Mouse (Mus musculus): Measurements from ENCODE around the gene Rccd1. TPM values are rescaled to one million over a fixed set of nuclear protein-coding genes. Genes with fewer than 3 reads are reported as not detected.

Gene Rccd1
- total and polyA plus RNA-seq, 2 experiments from 2014 or later: 3.1 to 7.6 TPM

- WGBS: 88% methylated on average over 3 of the region's 3 CpGs
- Histone ChIP-seq H3K9ac (replicated peaks; ENCODE audit: low read depth, low read length) (no peak overlapping the region), H3K4me3 (ENCODE audit: low read depth, low read length) (no peak overlapping the region), H3K4me2 (ENCODE audit: low read depth, low read length) (no peak overlapping the region), H3K36me3 (replicated peaks; ENCODE audit: control insufficient read depth, insufficient read depth, low read length) (peaks cover 80% of the 10 kb centered on the region), H3K4me1 (ENCODE audit: control insufficient read depth, insufficient read depth) (no peaks in the 10 kb centered on the region), H3K9me3 (replicated peaks; ENCODE audit: control insufficient read depth, low read length) (no peaks in the 10 kb centered on the region), H3K27ac (ENCODE audit: low read depth) (no peak overlapping the region), H3K27me3 (ENCODE audit: control insufficient read depth, insufficient read depth, low read length) (no peaks in the 10 kb centered on the region)
- DNase-seq (ENCODE audit: low spot score) (no peak), ATAC-seq (ENCODE audit: insufficient read depth, low read depth) (no peak)
- TF ChIP-seq CTCF (IDR thresholded peaks at IDR 0.05; ENCODE audit: low read depth) (no peak), EP300 (IDR thresholded peaks at IDR 0.05; ENCODE audit: low read depth) (no peak)
Observed at GRCm38 (mm10) chr7:80281646-80282045, 42.6 kb downstream of the Rccd1 start.

GRCm38 (mm10) chr7:80280998-80281397, 43.3 kb downstream of the Rccd1 start:
- TF ChIP-seq EP300 (IDR thresholded peaks at IDR 0.05; ENCODE audit: low read depth) (no peak), CTCF (IDR thresholded peaks at IDR 0.05; ENCODE audit: low read depth) (no peak)
- H3K9ac ChIP-seq (replicated peaks; ENCODE audit: low read depth, low read length): no peak overlapping the region
- DNase-seq (ENCODE audit: low spot score) (no peak), ATAC-seq (ENCODE audit: insufficient read depth, low read depth) (no peak)
- H3K4me1 ChIP-seq (ENCODE audit: control insufficient read depth, insufficient read depth): no peaks in the 10 kb centered on the region
- H3K36me3 ChIP-seq (replicated peaks; ENCODE audit: control insufficient read depth, insufficient read depth, low read length): peaks cover 80% of the 10 kb centered on the region
- H3K9me3 ChIP-seq (replicated peaks; ENCODE audit: control insufficient read depth, low read length): no peaks in the 10 kb centered on the region
- H3K27me3 ChIP-seq (ENCODE audit: control insufficient read depth, insufficient read depth, low read length): no peaks in the 10 kb centered on the region
- H3K4me3 ChIP-seq (ENCODE audit: low read depth, low read length): no peak overlapping the region
- no peak overlapping the region for H3K4me2 ChIP-seq (ENCODE audit: low read depth, low read length)
- WGBS: 89% methylated on average over 2 of the region's 2 CpGs
- no peak overlapping the region for H3K27ac ChIP-seq (ENCODE audit: low read depth)

GRCm38 (mm10) chr7:80280032-80280431, 44.2 kb downstream of the Rccd1 start:
- no peak for TF ChIP-seq EP300 (IDR thresholded peaks at IDR 0.05; ENCODE audit: low read depth)
- TF ChIP-seq CTCF (IDR thresholded peaks at IDR 0.05; ENCODE audit: low read depth): no peak
- Histone ChIP-seq H3K9ac (replicated peaks; ENCODE audit: low read depth, low read length) (no peak overlapping the region), H3K9me3 (replicated peaks; ENCODE audit: control insufficient read depth, low read length) (peaks cover 3% of the 10 kb centered on the region; the same call in 1 of the 2 replicates), H3K27me3 (ENCODE audit: control insufficient read depth, insufficient read depth, low read length) (no peaks in the 10 kb centered on the region), H3K27ac (ENCODE audit: low read depth) (no peak overlapping the region), H3K36me3 (replicated peaks; ENCODE audit: control insufficient read depth, insufficient read depth, low read length) (peaks cover 78% of the 10 kb centered on the region), H3K4me1 (ENCODE audit: control insufficient read depth, insufficient read depth) (no peaks in the 10 kb centered on the region), H3K4me3 (ENCODE audit: low read depth, low read length) (no peak overlapping the region), H3K4me2 (ENCODE audit: low read depth, low read length) (no peak overlapping the region)
- ATAC-seq (ENCODE audit: insufficient read depth, low read depth): no peak
- 85% methylated on average over 10 of the region's 10 CpGs for WGBS
- DNase-seq (ENCODE audit: low spot score): no peak

GRCm38 (mm10) chr7:80276374-80276773, 47.9 kb downstream of the Rccd1 start:
- H3K36me3 ChIP-seq (replicated peaks; ENCODE audit: control insufficient read depth, insufficient read depth, low read length): peaks cover 68% of the 10 kb centered on the region
- H3K9ac ChIP-seq (replicated peaks; ENCODE audit: low read depth, low read length): no peak overlapping the region
- TF ChIP-seq EP300 (IDR thresholded peaks at IDR 0.05; ENCODE audit: low read depth): no peak
- TF ChIP-seq CTCF (IDR thresholded peaks at IDR 0.05; ENCODE audit: low read depth): no peak
- 90% methylated on average over 4 of the region's 4 CpGs for WGBS
- no peak overlapping the region for H3K4me2 ChIP-seq (ENCODE audit: low read depth, low read length)
- no peak overlapping the region for H3K4me3 ChIP-seq (ENCODE audit: low read depth, low read length)
- H3K27ac ChIP-seq (ENCODE audit: low read depth): no peak overlapping the region
- no peaks in the 10 kb centered on the region for H3K27me3 ChIP-seq (ENCODE audit: control insufficient read depth, insufficient read depth, low read length)
- peaks cover 11% of the 10 kb centered on the region; the same call in 1 of the 2 replicates for H3K9me3 ChIP-seq (replicated peaks; ENCODE audit: control insufficient read depth, low read length)
- no peak for ATAC-seq (ENCODE audit: insufficient read depth, low read depth)
- no peak for DNase-seq (ENCODE audit: low spot score)
- peaks cover 2% of the 10 kb centered on the region; the same call in 1 of the 2 replicates for H3K4me1 ChIP-seq (ENCODE audit: control insufficient read depth, insufficient read depth)

- no peak for TF ChIP-seq EP300 (IDR thresholded peaks at IDR 0.05; ENCODE audit: low read depth)
- no peak for TF ChIP-seq CTCF (IDR thresholded peaks at IDR 0.05; ENCODE audit: low read depth)
- ATAC-seq (ENCODE audit: insufficient read depth, low read depth) (no peak), DNase-seq (ENCODE audit: low spot score) (no peak)
- Histone ChIP-seq H3K4me2 (ENCODE audit: low read depth, low read length) (no peak overlapping the region), H3K9ac (replicated peaks; ENCODE audit: low read depth, low read length) (no peak overlapping the region), H3K36me3 (replicated peaks; ENCODE audit: control insufficient read depth, insufficient read depth, low read length) (peaks cover 49% of the 10 kb centered on the region), H3K4me1 (ENCODE audit: control insufficient read depth, insufficient read depth) (peaks cover 21% of the 10 kb centered on the region), H3K27me3 (ENCODE audit: control insufficient read depth, insufficient read depth, low read length) (no peaks in the 10 kb centered on the region), H3K4me3 (ENCODE audit: low read depth, low read length) (no peak overlapping the region), H3K27ac (ENCODE audit: low read depth) (no peak overlapping the region), H3K9me3 (replicated peaks; ENCODE audit: control insufficient read depth, low read length) (peaks cover 11% of the 10 kb centered on the region; the same call in 1 of the 2 replicates)
- 79% methylated on average over 2 of the region's 2 CpGs for WGBS
Observed at GRCm38 (mm10) chr7:80273456-80273855, 50.8 kb downstream of the Rccd1 start.

GRCm38 (mm10) chr7:80269751-80270255, 54.5 kb downstream of the Rccd1 start:
- DNase-seq (ENCODE audit: low spot score) (peak; percentile 42), ATAC-seq (ENCODE audit: insufficient read depth, low read depth) (peak; percentile 66)
- TF ChIP-seq EP300 (IDR thresholded peaks at IDR 0.05; ENCODE audit: low read depth) (no peak), CTCF (IDR thresholded peaks at IDR 0.05; ENCODE audit: low read depth) (no peak)
- Histone ChIP-seq H3K36me3 (replicated peaks; ENCODE audit: control insufficient read depth, insufficient read depth, low read length) (peaks cover 37% of the 10 kb centered on the region), H3K27ac (ENCODE audit: low read depth) (peak overlapping the region; percentile 85), H3K4me1 (ENCODE audit: control insufficient read depth, insufficient read depth) (peaks cover 23% of the 10 kb centered on the region), H3K4me2 (ENCODE audit: low read depth, low read length) (peak overlapping the region; percentile 83), H3K9ac (replicated peaks; ENCODE audit: low read depth, low read length) (peak overlapping the region; percentile 56), H3K9me3 (replicated peaks; ENCODE audit: control insufficient read depth, low read length) (peaks cover 6% of the 10 kb centered on the region; the same call in 1 of the 2 replicates), H3K27me3 (ENCODE audit: control insufficient read depth, insufficient read depth, low read length) (no peaks in the 10 kb centered on the region), H3K4me3 (ENCODE audit: low read depth, low read length) (peak overlapping the region; percentile 73)
- WGBS: under 1% methylated on average over 23 of the region's 23 CpGs
